Mouse (Mus musculus) cerebellum, adult 11-12 months (tissue): Measurements from ENCODE around the gene Triobp.
A peak's percentile ranks its signal among the peaks of the same experiment; 100 is the strongest.

Experiments used
- DNase-seq: peaks from one replicate; pipeline ENCODE4 v3.0.0; 2022

Gene Triobp

DNA sequence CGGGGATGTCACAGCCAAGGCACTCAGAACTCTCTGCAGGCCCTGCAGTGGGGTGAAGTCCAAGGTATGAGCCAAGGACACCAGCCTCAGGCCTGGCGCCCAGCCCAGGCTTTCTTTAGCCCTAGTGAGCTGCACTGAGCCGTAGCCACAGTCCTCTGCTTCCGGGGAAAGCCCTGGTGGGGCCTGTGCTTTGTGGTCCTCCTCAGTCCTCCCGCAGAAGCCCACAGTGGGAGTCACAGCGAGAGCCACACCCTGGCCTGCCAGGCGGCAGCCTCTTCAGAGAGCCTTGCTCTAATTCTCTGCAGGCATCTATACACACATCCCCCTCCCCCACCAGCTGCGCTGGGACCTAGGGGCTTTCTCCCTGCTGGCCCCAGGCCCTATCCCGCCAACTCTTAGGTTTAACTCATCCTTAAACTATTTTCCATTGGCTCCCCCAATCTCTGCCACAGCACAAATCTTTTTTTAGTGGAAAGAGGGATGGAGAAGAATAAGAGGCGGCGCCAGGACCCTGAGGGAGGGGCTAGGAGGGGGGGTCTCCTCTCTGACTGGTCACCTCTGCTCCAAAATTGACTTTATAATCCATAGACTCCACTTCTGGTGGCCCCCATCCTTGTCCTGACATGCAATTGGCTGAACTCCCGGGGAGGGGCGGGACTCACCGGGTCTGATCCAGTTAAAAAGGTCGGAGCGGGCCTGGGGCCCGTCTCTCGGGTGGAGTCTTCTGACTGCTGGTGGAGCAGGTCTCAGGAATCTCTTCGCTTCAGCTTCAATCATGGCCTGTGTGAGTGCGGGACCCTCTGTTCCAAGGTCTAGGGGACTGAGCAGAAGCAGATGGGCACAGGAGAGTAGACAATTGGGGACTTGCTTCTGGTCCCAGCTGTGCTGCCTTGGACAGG is 21.3 kb upstream of the Triobp start, which contains the start of gene Lgals1:
TSS of gene Lgals1 (plus strand) at position 705 of the 899 bp plus-strand sequence.
- peak; percentile 85 for DNase-seq

DNA sequence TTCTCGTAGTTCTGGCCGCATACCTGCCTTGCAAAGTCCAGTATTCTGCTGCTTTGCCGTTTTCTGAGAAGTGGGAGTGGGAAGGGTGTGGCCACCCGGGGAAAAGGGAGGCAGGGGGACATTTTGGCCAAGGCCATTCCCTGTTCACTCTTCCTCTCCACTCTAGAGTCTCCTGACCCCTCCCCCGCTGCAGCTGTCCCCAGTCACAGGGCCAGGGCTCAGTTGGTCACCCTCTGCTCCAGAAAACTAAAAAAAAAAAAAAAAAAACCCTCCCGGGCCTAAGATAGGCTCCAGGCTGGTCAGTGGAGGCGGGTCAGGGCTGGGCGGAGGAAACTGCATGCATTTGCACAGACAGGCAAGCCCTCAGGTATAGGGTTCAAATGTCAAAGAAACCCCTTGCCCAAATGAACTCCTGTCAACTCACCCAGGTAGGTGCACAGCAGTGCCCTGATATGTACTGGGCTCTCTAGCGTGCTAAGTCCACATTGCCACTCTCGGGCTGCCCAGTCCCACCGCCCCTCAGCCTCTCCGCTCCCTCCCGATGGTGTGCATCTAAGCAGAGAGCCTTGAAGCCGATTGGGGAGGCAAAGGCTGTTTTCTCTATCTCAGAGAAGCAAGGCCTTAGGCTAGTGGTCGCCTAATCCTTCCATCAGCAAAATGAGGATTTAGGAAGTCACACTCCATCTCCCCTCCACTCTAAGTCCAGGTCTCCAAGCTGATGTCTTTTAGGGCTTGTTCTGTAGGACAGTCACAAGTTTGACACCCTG is 20.3 kb upstream of the Triobp start:
- peak; percentile 63 for DNase-seq

DNA sequence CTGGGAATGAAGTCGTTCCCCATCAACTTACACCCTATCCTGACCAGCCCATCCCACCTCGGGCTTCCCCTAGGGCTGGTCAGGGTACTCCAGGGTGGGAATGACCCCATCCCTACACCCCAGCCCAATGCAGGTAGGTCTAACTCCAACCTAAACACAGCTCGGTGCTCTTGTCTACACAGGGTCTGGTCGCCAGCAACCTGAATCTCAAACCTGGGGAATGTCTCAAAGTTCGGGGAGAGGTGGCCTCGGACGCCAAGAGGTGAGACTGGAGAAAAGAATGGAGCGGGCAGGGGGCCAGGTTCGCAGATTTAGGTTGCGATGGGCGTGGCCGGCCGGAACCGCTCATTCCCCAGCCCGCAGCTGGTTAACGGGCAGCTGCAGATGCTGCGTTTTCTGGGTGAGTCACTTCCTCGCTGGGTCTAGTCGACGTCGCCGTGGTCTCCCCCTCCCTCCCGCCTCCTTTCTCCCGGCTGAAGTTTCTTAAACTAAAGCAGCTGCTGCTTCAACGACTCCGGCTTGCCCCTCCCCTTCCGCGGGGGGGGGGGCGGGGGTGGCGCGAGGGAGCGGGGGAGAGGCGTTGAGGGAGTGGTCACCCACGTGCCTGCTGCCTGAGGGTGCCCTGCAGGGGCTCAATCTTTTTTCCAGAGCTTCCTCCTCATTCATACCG is 19.6 kb upstream of the Triobp start:
- DNase-seq, result peak; percentile 49

DNA sequence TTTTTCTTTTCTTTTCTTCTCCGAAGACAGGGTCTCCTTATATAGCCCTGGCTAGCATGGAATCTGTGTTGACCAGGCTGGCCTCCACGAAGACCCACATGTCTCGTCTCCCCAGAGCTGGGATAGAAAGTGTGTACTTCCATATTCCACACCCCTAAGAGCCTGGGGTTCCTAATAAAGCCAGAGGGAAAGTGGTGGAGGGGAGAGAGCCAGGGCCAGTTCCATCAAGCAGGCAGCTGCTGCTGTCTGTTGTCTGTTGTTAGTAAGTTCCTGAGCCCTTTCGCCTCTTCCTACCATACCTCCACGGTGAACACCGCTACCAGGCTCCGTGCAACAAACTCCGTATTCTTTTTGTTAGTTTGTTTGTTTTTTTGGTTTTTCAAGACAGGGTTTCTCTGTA is 19.0 kb upstream of the Triobp start:
- DNase-seq, result no peak

DNA sequence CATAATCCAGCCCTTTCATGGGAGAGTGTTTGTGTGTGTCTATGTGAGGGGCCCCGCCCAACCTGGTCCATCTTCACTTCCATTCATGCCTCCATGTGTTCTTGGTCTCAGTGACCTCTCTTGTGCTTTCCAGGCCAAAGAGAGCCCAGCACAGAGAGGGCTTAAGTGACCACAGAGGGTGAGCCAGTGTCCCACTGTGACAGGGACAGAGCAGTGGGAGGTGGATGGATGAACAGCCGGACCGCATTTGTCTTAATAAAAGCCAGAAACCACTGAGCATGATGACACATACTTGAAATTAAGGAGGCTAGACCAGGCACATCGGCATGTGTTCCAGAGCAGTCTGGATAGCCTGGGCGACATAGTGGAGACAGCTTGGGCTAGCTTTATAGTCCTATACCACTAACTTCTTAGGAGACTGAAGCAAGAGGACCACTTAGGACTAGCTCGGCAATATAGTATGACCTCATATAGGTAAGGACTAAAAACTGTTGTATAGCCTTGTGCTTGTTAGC is 17.3 kb upstream of the Triobp start:
- DNase-seq, result no peak

DNA sequence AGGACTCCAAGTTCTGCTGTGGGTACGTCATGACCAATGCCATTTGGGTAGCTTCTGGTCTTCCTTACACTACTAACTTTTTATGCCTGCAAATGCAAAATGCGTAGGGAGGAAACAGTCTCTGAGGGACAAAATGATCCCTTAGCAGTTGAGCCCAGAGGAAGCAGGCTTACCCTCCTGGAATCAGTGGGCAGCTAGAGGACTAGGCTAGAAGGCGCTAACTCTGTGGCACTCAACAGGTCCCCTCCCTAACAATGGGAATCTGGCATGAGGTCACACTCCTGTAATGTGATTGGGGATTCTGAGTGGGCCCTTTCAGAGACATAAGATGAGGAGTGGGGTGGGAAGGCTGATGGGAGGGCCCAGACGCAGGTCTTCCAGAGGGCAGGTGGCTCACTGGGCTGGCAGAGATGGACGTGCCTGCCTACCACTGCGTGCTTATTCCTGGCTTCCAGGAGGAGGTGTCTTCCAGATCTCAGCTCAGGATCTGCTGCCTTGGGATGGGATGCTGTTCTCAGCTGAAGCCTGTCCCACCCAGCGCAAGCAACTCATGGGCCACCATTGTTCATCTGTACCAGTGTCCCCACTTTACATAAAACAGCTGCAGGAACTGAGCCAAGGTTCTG is 16.6 kb upstream of the Triobp start:
- DNase-seq, result no peak

DNA sequence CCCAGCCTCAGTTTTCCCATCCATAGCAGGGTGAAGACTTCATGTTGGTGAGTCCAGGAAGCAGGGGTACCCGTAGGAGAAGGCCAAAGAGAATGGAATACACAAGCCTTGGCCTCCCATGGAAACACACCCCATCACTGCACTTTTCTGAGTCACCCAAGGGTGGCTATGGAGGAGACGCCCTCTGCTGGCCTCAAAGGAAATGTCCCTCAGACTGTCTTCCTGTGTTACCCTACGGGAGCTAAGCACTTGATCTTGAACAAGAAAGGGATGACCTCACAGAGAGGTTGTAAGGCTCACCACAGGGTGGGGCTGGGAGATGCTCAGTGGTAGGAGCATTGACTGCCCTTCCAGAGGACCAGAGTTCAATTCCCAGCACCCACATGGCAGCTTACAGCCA is 15.9 kb upstream of the Triobp start:
- peak; percentile 52 for DNase-seq

DNA sequence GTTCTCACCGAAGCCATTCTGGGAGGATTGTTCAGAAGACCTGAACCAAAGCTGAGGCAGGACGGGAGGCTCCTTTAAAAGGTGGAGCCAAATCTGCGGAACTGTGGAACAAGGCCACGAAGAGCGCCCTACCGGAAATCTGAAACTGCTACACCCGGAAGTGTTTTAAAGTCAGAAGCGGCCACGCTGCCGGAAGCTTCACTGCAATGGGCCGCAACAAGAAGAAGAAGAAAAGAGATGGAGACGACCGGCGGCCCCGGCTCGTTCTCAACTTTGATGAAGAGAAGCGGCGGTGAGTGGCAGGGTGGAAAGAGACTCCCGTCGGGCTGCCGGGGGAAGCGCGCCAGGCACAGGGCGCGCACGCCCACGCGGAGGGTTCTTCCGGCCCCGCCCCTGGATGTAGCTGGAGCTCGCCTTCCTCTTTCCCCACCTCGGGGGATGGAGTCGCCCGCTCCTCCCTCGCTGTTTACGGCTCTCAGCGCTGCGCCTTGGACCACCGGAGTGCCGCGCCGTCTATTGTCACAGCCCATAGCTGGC is 12.7 kb upstream of the Triobp start, which contains the start of gene Nol12:
TSS of gene Nol12 (plus strand) at position 150 of the 537 bp plus-strand sequence.
- DNase-seq, result peak; percentile 82

DNA sequence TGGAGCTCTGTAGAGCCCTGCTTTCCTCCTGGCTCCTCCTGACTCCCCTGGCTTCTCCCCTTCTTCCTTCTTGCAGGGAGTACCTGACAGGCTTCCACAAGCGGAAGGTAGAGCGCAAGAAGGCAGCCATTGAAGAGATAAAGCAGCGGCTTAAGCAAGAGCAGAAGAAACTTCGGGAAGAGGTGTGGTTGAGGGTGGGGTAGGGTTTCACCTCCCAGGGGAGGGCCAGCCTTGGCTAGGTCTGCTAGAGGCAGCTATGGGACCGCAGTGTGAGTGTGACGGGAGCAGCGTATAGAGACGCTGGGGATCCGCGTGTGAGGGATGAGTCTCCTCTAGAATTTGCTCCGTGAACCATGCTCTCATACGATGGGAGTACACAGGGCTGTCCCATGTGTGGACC is 11.1 kb upstream of the Triobp start:
- DNase-seq, result no peak

DNA sequence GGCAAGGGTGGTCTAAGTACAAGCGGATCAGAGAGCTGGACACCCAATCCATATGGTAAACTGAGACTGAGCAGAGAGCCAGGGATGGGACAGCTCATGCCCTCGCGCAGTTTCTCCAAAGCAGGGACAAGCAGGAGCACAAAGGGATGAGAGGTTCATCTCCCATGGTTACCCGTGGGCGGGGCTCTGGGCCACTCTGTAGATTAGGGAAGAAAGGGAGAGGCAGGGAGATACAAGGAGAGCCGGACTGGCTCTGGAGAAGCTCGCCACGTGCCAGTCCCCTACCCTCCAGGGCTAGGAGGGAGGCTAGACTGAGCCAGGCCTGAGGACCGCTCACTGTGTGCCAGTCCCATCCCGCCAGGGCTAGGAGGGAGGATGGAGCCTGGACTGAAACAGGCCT is 10.2 kb upstream of the Triobp start:
- no peak for DNase-seq

DNA sequence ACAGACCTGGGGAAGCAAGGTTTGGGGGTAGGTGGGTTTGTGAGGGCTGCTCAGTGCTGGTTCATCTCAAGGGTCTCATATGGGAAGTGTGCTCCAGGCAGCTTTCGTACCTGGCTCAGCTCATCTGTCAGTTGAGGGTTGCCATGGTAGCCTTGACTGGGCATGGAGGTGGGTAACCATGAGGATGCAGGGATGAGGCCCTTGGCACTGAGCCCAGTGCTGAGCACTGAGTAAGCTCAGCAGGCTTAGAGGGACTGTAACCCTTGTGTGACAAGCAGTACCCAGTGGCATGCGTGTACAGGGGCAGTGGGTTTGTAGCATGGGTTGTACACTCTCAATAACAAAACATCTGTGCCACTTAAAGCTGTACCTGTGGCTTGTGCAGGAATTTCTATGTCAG is 9.6 kb upstream of the Triobp start:
- peak; percentile 37 for DNase-seq

DNA sequence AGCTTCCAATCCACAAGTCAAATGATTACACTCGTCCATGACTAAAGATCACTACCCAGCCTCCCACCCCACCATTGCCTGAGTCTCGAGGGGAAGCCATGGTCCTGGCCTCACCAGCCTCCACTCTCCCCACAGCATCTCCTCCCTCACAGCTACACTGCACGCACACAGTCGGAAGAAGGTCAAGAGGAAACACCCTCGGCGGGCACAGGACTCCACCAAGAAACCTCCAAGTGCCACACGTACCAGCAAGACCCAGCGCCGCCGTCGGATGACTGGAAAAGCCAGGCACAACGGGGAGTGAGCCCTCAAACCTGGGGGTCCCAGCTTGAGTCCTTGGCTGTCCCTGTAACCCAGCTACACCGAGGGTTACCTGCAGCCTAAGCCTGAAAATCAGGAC is 7.2 kb upstream of the Triobp start:
- no peak for DNase-seq

DNA sequence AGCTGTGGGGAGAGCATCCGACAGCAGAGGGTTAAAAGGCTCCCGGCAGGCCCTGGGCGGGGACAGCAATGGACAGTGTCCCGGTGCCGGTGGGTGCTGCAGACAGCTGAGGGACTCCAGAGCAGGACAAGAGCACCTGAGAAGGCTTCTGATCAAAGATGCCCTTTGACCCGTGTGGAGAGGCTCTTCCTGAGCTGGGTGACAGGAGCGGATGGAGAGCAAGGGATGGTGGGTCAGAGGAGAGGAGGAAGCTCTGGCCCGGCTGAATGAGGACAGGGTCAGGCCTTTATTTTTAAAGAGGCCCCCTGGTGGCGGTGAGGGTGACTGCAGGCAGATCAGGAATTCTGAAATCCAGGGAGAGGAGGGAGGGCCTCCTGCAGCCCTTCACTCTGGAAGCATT is 4.9 kb upstream of the Triobp start:
- peak; percentile 86 for DNase-seq

DNA sequence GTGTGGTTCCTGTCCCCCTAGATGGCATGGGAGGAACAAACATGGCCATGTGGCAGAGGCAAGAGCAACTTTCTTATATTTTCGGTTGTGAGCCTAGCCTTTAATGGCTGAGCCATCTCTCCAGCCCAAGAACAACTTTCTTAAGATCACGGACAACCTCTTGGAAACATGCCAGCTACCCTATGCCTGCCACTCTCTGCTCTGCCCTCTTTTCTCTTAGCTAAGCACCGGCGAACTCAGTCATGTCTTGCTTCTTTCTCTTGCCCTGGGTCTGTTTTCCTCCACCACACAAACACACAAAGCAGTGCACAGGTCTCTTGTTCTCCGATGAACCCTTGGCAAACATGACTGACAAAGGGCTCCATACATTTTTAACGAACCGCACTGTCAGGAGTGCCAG is 1.3 kb upstream of the Triobp start:
- DNase-seq, result peak; percentile 43

DNA sequence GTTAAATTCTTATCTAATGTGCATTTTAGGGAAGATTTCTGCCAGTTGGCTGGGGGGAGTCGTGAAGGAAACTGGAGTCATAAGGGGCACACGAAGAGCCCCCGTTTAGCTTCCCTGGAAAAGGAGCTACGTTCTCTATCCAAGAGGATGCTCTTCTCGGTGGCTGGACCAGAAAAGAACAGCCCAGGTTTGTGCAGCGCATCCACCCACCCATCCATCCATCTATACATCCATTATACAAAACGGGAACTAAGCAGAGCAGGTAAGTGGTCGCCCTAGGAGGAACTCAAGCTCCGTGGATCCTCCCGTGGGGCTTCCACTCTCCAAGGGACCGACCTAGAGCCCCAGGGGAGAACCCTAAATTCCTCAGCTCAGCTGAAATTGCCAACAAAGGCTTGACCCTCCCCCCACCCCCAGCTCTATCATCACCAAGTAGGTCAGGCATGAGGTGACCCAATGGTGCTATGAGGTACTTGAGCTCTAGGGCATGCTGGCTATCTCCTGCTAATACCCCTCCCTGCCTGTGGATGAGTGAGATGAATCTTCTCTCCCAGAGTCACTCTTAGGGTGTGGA is 715 bp downstream of the Triobp start:
- DNase-seq, result no peak

DNA sequence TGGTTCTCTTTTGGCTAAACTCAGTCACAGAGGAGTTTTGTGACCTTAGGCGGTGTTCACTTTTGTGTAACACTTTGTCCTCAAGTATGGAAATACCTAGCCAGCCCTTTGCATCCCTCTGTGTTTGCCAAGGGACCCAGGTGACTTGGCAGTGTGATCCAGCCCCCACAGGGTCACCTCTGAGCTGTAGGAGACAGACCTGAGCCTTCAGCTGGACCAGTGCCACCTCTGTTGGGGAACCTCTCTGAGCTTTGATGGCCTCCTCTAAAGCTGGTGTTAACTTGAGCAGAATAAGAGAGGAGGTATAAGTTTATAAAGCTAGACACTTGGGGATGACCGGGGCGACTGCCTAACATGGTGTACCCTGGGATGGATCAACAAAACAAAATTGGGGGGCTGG is 1.4 kb downstream of the Triobp start:
- DNase-seq, result peak; percentile 66

DNA sequence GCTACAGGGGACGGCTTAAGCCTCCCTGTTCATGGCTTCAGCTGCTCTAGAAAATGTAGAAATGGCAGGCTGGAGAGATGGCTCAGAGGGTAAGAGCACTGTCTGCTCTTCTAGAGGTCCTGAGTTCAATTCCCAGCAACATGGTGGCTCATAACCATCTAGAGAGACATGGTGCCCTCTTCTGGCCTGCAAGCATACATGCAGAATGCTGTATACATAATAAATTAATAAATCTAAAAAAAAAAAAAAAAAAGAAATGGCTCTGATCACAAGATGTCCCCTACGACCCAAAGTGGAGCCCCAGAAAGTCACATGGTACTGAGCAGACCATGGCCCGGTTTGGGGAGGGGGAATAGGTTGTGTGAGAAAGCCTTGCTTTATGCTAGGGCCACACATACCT is 8.1 kb downstream of the Triobp start:
- no peak for DNase-seq

DNA sequence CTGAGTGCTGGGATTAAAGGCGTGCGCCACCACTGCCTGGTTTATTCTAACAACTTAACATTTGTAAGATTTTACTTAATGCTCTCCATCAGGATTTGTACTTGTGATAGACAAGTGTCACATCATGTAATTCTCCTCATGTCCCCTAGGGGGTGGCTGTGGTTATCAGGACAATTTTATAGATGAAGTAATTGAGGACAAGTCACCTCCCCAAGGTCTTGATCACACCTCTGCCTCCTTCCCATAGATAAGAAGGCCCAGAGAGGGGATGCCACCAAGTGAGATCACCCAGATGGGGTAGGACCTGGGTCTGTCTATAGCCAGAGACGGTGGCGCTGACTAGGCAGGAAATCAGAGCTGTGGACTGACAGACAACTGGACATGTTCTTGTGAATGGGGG is 8.8 kb downstream of the Triobp start:
- DNase-seq, result no peak

DNA sequence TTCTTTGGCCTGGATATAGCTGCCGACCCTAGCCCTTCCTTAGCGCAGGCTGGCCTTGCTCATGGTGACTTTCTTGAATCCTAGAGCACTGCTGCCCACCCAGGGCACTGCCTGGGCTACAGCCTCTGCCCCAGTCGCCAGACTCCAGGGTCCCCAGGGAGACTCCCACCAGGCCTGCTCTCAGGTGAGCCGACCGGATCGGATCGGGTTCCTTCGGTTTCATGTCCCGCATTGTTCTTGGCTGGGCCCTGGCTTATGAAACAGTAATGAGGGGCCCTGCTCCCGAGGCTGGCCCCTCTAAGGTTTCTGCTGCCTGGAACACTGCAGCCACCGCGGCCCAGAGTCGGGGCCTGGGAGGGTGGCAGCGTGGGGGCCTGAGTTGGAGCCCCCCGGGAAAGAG is 9.5 kb downstream of the Triobp start:
- no peak for DNase-seq

DNA sequence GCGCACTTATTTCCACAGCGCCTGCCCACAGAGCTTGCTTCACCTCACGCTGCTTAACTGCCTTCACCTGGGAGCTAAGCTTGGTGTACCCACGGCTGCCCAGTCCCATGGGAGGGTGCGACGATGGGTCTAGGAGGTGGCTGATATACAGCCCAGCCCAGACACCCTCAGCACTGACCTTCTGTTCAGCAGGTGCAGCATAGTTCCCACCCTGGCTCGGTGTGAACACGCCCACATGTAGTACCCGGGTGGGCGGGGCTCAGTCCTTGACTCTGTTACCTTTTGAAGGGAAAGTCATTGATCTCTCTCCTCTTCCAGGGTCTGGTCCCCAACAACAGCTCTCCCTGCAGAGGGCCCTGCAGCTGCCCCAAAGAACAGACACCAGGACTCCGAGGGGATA is 12.0 kb downstream of the Triobp start:
- DNase-seq, result no peak

DNA sequence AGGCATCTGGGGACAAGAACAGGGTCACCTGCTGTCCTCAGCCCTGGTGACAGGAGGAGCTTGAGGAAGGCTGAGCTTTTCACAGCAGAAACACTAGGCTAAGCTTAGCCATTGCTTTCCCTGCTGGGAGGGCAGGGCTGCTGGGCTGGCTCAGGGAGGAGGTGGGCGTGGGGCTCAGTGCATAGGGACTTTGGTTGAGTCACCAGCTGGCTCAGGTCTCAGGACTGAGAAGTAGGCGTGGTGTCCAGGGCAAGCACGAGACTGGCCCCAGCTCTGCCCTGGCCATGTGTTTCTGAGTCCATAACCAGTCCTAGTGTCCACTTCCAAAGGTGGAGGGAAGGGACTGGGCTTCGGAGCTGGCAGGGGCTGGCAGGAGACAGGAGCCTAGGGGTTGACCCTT is 12.6 kb downstream of the Triobp start:
- no peak for DNase-seq

DNA sequence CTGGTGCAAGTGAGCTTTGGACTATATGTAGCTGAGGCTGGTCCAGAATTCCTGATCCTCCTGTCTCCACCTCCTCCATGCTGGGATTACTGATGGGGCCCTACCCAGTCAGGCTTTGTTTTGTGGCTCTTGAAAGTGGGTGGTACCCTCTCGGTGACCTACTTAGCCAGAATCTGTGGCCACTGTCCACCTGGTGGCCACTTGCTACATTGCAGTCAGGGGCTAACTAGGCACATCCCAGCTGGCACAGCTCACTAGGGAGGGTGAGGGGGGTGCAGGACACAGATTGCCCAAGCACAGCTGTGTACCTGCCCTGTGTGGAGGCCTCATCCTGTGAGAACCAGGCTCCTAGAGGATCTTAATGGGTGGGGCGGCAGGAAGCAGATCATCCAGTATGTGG is 15.4 kb downstream of the Triobp start:
- peak; percentile 86 for DNase-seq
